ENCODE assay signal across 28 mouse cellular contexts in genomic region chr9:113195556-113195955, GRCm38 (mm10).
"Had no signal": no experiment of that assay in that cellular context is flagged by ENCODE, and none has a peak within 500 bp of the region (broad histone marks: within the 10 kb centered on the region; RNA-seq: fewer than 3 reads in every experiment).

No protein-coding gene starts in this region.

- H3K36me3 ChIP-seq: heart, embryonic 10.5 days; heart, embryonic 12.5 days; hindbrain, embryonic 10.5 days; hindbrain, embryonic 12.5 days; intestine, embryonic 15.5 days; limb, embryonic 13.5 days; limb, embryonic 15.5 days; liver, embryonic 12.5 days had no signal

- H3K4me2 ChIP-seq: heart, embryonic 12.5 days; hindbrain, embryonic 12.5 days; hindbrain, embryonic 14.5 days; intestine, embryonic 15.5 days; limb, embryonic 13.5 days; limb, embryonic 15.5 days; liver, embryonic 12.5 days had no signal

- H3K9me3 ChIP-seq: heart, embryonic 10.5 days; heart, embryonic 12.5 days; hindbrain, embryonic 10.5 days; hindbrain, embryonic 12.5 days; intestine, embryonic 15.5 days; limb, embryonic 13.5 days; limb, embryonic 15.5 days; liver, embryonic 12.5 days had no signal

- H3K27me3 ChIP-seq: heart, embryonic 12.5 days; hindbrain, embryonic 12.5 days; intestine, embryonic 15.5 days; limb, embryonic 13.5 days; limb, embryonic 15.5 days; liver, embryonic 12.5 days had no signal

- H3K27ac ChIP-seq: gastrocnemius, adult 2 months; heart, embryonic 10.5 days; hindbrain, embryonic 10.5 days; hindbrain, embryonic 12.5 days; hindbrain, embryonic 14.5 days; intestine, embryonic 15.5 days; layer of hippocampus, adult 2 months; limb, embryonic 13.5 days; limb, embryonic 15.5 days; liver, embryonic 12.5 days; liver, embryonic 14.5 days had no signal

- H3K4me3 ChIP-seq: gastrocnemius, adult 2 months; heart, embryonic 10.5 days; heart, embryonic 12.5 days; hindbrain, embryonic 10.5 days; hindbrain, embryonic 12.5 days; intestine, embryonic 15.5 days; layer of hippocampus, adult 2 months; limb, embryonic 13.5 days; limb, embryonic 15.5 days; liver, embryonic 12.5 days had no signal

- DNase-seq: gastrocnemius, adult 2 months; gastrocnemius, postnatal 10 days; gastrocnemius, postnatal 25 days; heart, adult 18-20 months; heart, postnatal 10 days; heart, postnatal 4 days; kidney, adult 18-20 months; kidney, adult 8-10 months; kidney, postnatal 10 days; kidney, postnatal 25 days; kidney, postnatal 4 days; layer of hippocampus, adult 9-11 months; layer of hippocampus, postnatal 36 days; left cerebral cortex, postnatal 4 days had no signal

- H3K9ac ChIP-seq: heart, embryonic 12.5 days; hindbrain, embryonic 12.5 days; hindbrain, embryonic 14.5 days; intestine, embryonic 15.5 days; limb, embryonic 13.5 days; limb, embryonic 15.5 days; liver, embryonic 12.5 days; liver, embryonic 14.5 days had no signal

- ATAC-seq: hindbrain, embryonic 16.5 days; inflammation-experienced regulatory T-cells, adult 6 months; intestine, embryonic 15.5 days; intestine, postnatal 0 days; liver, embryonic 12.5 days had no signal

- H3K4me1 ChIP-seq: heart, embryonic 10.5 days; heart, embryonic 12.5 days; hindbrain, embryonic 10.5 days; hindbrain, embryonic 12.5 days; intestine, embryonic 15.5 days; limb, embryonic 13.5 days; limb, embryonic 15.5 days; liver, embryonic 12.5 days had no signal
